In the genomic region with DNA sequence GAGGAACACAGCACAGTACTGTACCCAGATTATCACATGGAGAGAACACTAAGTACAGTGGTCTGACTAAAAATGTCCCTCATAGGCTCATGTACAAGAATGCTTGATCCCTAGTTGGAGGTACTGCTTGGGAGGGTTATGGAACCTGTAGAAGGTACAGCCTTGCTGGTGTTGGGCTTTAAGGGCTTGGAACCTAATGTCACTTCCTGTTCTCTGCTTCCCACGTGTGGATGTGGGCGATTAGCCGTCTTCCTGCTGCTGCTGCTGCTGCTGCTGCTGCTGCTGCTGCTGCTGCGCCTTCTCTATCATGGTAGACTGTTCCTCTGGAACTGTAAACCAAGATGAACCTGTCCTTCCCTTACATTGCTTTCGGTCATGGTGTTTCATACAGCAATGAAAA, we compare ENCODE assay signal across 17 mouse cellular contexts. TPM values are rescaled to one million over a fixed set of nuclear protein-coding genes. Genes with fewer than 3 reads are reported as not detected.
"Had no signal": no experiment of that assay in that cellular context is flagged by ENCODE, and none has a peak within 500 bp of the region (broad histone marks: within the 10 kb centered on the region; RNA-seq: fewer than 3 reads in every experiment).

No protein-coding gene starts in this region.

- ATAC-seq: intestine, embryonic 15.5 days; midbrain, embryonic 16.5 days had no signal

- DNase-seq: kidney, adult 18-20 months; kidney, postnatal 25 days; lung, embryonic 14.5 days; lung, postnatal 10 days; right cerebral cortex, postnatal 14 days; thymus, postnatal 36 days had no signal

RNA-seq across cellular contexts. Expression of a gene that starts 21.2 kb away (rescaled TPM):
- total RNA-seq: layer of hippocampus, postnatal 25 days; left cerebral cortex, adult 8-10 months; left cerebral cortex, postnatal 25 days; liver, adult 2 months had no signal
- polyA plus RNA-seq: intestine, embryonic 15.5 days; kidney, embryonic 14.5 days; liver, adult 2 months; liver, embryonic 15.5 days; lung, embryonic 14.5 days; stomach, embryonic 16.5 days had no signal

RNA-seq across cellular contexts. Expression of a gene that starts 33.2 kb away (rescaled TPM):
- total RNA-seq: layer of hippocampus, postnatal 25 days; left cerebral cortex, postnatal 25 days had no signal
- polyA plus RNA-seq: lung, embryonic 14.5 days; midbrain, embryonic 10.5 days; midbrain, embryonic 16.5 days; neural tube, embryonic 13.5 days had no signal
